18 mouse cellular contexts compared by ENCODE assay signal in genomic region chr9:118951381-118951780, GRCm38 (mm10). TPM values are rescaled to one million over a fixed set of nuclear protein-coding genes. Genes with fewer than 3 reads are reported as not detected.
DNase-seq lines count a peak whose midpoint lies in the region; ATAC-seq and TF ChIP-seq lines count a peak whose summit lies in the region.
"Had no signal": no experiment of that assay in that cellular context is flagged by ENCODE, and none has a peak within 500 bp of the region (broad histone marks: within the 10 kb centered on the region; RNA-seq: fewer than 3 reads in every experiment).

No protein-coding gene starts in this region.

- H3K4me3 ChIP-seq in heart, embryonic 15.5 days: no peak overlapping the region
- H3K4me3 ChIP-seq in heart, embryonic 11.5 days (ENCODE audit: low read depth, low read length): no peak overlapping the region
- no peak overlapping the region for H3K4me3 ChIP-seq in liver, postnatal 0 days (ENCODE audit: low read depth, low read length)
- no peak overlapping the region for H3K4me3 ChIP-seq in liver, embryonic 12.5 days
- H3K4me3 ChIP-seq in lung, postnatal 0 days (ENCODE audit: low read depth, low read length): no peak overlapping the region
- H3K4me3 ChIP-seq: embryonic facial prominence, embryonic 12.5 days; forebrain, embryonic 15.5 days; heart, embryonic 10.5 days; hindbrain, embryonic 15.5 days had no signal

- H3K4me2 ChIP-seq in heart, embryonic 15.5 days: no peak overlapping the region
- H3K4me2 ChIP-seq in heart, embryonic 11.5 days: no peak overlapping the region
- H3K4me2 ChIP-seq in liver, postnatal 0 days (ENCODE audit: low read depth, low read length): no peak overlapping the region
- H3K4me2 ChIP-seq in liver, embryonic 12.5 days: no peak overlapping the region
- no peak overlapping the region for H3K4me2 ChIP-seq in lung, postnatal 0 days (replicated peaks; ENCODE audit: low read depth, low read length)
- H3K4me2 ChIP-seq: embryonic facial prominence, embryonic 12.5 days; forebrain, embryonic 15.5 days; hindbrain, embryonic 15.5 days had no signal

- intact Hi-C loops in heart, postnatal 10 days (cut with DNase I): no loop called here

- no peak overlapping the region for H3K9ac ChIP-seq in heart, embryonic 15.5 days
- H3K9ac ChIP-seq in heart, embryonic 11.5 days (ENCODE audit: low read depth, low read length): no peak overlapping the region
- H3K9ac ChIP-seq in liver, postnatal 0 days (replicated peaks): no peak overlapping the region
- H3K9ac ChIP-seq in liver, embryonic 12.5 days: no peak overlapping the region
- H3K9ac ChIP-seq in lung, postnatal 0 days (replicated peaks; ENCODE audit: low read depth): no peak overlapping the region
- H3K9ac ChIP-seq: embryonic facial prominence, embryonic 12.5 days; forebrain, embryonic 15.5 days; hindbrain, embryonic 15.5 days had no signal

- H3K4me1 ChIP-seq in heart, embryonic 15.5 days (replicated peaks): peaks cover 55% of the 10 kb centered on the region
- H3K4me1 ChIP-seq in heart, embryonic 11.5 days (ENCODE audit: control insufficient read depth, insufficient read depth, low read length): peaks cover 28% of the 10 kb centered on the region
- peaks cover 2% of the 10 kb centered on the region; the same call in 1 of the 2 replicates for H3K4me1 ChIP-seq in liver, postnatal 0 days (ENCODE audit: insufficient read depth)
- peaks cover 17% of the 10 kb centered on the region for H3K4me1 ChIP-seq in liver, embryonic 12.5 days
- peaks cover 28% of the 10 kb centered on the region; the same call in 1 of the 2 replicates for H3K4me1 ChIP-seq in lung, postnatal 0 days (ENCODE audit: insufficient read depth, low read depth, low read length)
- H3K4me1 ChIP-seq: forebrain, embryonic 15.5 days; hindbrain, embryonic 15.5 days had no signal

- no peak for TF ChIP-seq CTCF in liver, postnatal 0 days (IDR thresholded peaks at IDR 0.05; ENCODE audit: low read depth)
- no peak for TF ChIP-seq CTCF in lung, postnatal 0 days (IDR thresholded peaks at IDR 0.05)

- peak overlapping the region; percentile 78 for H3K27ac ChIP-seq in heart, embryonic 15.5 days
- H3K27ac ChIP-seq in heart, embryonic 11.5 days (ENCODE audit: low read depth, low read length): no peak overlapping the region
- peak overlapping the region; percentile 44; the same call in 1 of the 2 replicates for H3K27ac ChIP-seq in liver, postnatal 0 days (ENCODE audit: low read depth)
- H3K27ac ChIP-seq in liver, embryonic 12.5 days: no peak overlapping the region
- peak overlapping the region; percentile 84 for H3K27ac ChIP-seq in lung, postnatal 0 days (ENCODE audit: low read length)
- H3K27ac ChIP-seq: embryonic facial prominence, embryonic 12.5 days; forebrain, embryonic 15.5 days; hindbrain, embryonic 15.5 days had no signal

- no peak for TF ChIP-seq EP300 in liver, postnatal 0 days (IDR thresholded peaks at IDR 0.05; ENCODE audit: low read depth)
- TF ChIP-seq EP300 in lung, postnatal 0 days (IDR thresholded peaks at IDR 0.05): no peak

- no peaks in the 10 kb centered on the region for H3K9me3 ChIP-seq in heart, embryonic 15.5 days (replicated peaks)
- no peaks in the 10 kb centered on the region for H3K9me3 ChIP-seq in heart, embryonic 11.5 days (replicated peaks; ENCODE audit: control insufficient read depth, low read length)
- no peaks in the 10 kb centered on the region for H3K9me3 ChIP-seq in liver, postnatal 0 days (ENCODE audit: low read length)
- no peaks in the 10 kb centered on the region for H3K9me3 ChIP-seq in liver, embryonic 12.5 days (replicated peaks)
- no peaks in the 10 kb centered on the region for H3K9me3 ChIP-seq in lung, postnatal 0 days (ENCODE audit: low read length)
- H3K9me3 ChIP-seq: embryonic facial prominence, embryonic 12.5 days; forebrain, embryonic 15.5 days; heart, embryonic 10.5 days; hindbrain, embryonic 15.5 days had no signal

- peak; percentile 91 for DNase-seq in heart, adult 11 months
- no peak for DNase-seq in heart, postnatal 10 days
- DNase-seq in liver, postnatal 0 days: no peak
- no peak for DNase-seq in lung, postnatal 0 days (ENCODE audit: low spot score)
- no peak for DNase-seq in lung, postnatal 10 days
- DNase-seq: adrenal gland, postnatal 10 days; cerebellum, adult 11-12 months; cerebellum, adult 9-10 months; cerebellum, postnatal 25 days; gastrocnemius, postnatal 10 days had no signal

- ATAC-seq in heart, embryonic 15.5 days (replicated peaks; ENCODE audit: insufficient number of reproducible peaks, insufficient read depth, low FRiP score, low read depth): 0 out of 2 replicates have a peak, but pooled peaks have one; percentile 20
- no peak for ATAC-seq in heart, embryonic 11.5 days (replicated peaks; ENCODE audit: insufficient number of reproducible peaks, low FRiP score, low TSS enrichment)
- ATAC-seq in liver, postnatal 0 days: no peak
- ATAC-seq in liver, embryonic 12.5 days: no peak
- ATAC-seq in lung, postnatal 0 days: no peak
- ATAC-seq: forebrain, embryonic 15.5 days; intestine, embryonic 16.5 days had no signal

- 69% methylated on average over 7 of the region's 7 CpGs for WGBS in heart, embryonic 15.5 days
- WGBS in heart, embryonic 11.5 days (ENCODE audit: insufficient replicate concordance): 71% methylated on average over 7 of the region's 7 CpGs
- 81% methylated on average over 7 of the region's 7 CpGs for WGBS in liver, postnatal 0 days (ENCODE audit: insufficient replicate concordance)
- WGBS in liver, embryonic 12.5 days (ENCODE audit: insufficient replicate concordance): 70% methylated on average over 7 of the region's 7 CpGs
- 77% methylated on average over 7 of the region's 7 CpGs for WGBS in lung, postnatal 0 days

- H3K27me3 ChIP-seq in heart, embryonic 15.5 days: no peaks in the 10 kb centered on the region
- H3K27me3 ChIP-seq in heart, embryonic 11.5 days (ENCODE audit: control insufficient read depth, insufficient read depth, low read length): no peaks in the 10 kb centered on the region
- H3K27me3 ChIP-seq in liver, postnatal 0 days (ENCODE audit: insufficient read depth, low read length): no peaks in the 10 kb centered on the region
- H3K27me3 ChIP-seq in liver, embryonic 12.5 days (replicated peaks): no peaks in the 10 kb centered on the region
- H3K27me3 ChIP-seq in lung, postnatal 0 days (replicated peaks; ENCODE audit: insufficient read depth, low read length): no peaks in the 10 kb centered on the region
- H3K27me3 ChIP-seq: embryonic facial prominence, embryonic 12.5 days; forebrain, embryonic 15.5 days; hindbrain, embryonic 15.5 days had no signal

- no peaks in the 10 kb centered on the region for H3K36me3 ChIP-seq in heart, embryonic 15.5 days
- H3K36me3 ChIP-seq in heart, embryonic 11.5 days (ENCODE audit: control insufficient read depth, insufficient read depth, low read length): no peaks in the 10 kb centered on the region
- no peaks in the 10 kb centered on the region for H3K36me3 ChIP-seq in liver, postnatal 0 days (replicated peaks; ENCODE audit: insufficient read depth, low read length)
- no peaks in the 10 kb centered on the region; the same call in 1 of the 2 replicates for H3K36me3 ChIP-seq in liver, embryonic 12.5 days
- no peaks in the 10 kb centered on the region for H3K36me3 ChIP-seq in lung, postnatal 0 days (ENCODE audit: insufficient read depth, low read length)
- H3K36me3 ChIP-seq: forebrain, embryonic 15.5 days; hindbrain, embryonic 15.5 days had no signal

RNA-seq across cellular contexts. Expression of gene Ctdspl, which starts 25.1 kb away (rescaled TPM):
- 10 to 100 TPM; 16.0 to 17.5 TPM for total RNA-seq in heart, postnatal 10 days (2021)
- 7.1 and 8.9 TPM in 2 replicates for polyA plus RNA-seq in heart, embryonic 15.5 days (2015; fragmentation: Nextera tagmentation; extraction: Ambion mirVana)
- polyA plus RNA-seq in heart, embryonic 11.5 days (2014; fragmentation: Nextera tagmentation; extraction: Ambion mirVana): 8.5 and 10.5 TPM in 2 replicates
- 2.2 and 2.4 TPM in 2 replicates for polyA plus RNA-seq in liver, postnatal 0 days (2015; fragmentation: Nextera tagmentation; extraction: Ambion mirVana)
- 3.9 and 4.4 TPM in 2 replicates for polyA plus RNA-seq in liver, embryonic 12.5 days (2016; fragmentation: Nextera tagmentation; extraction: Ambion mirVana)
- 27.8 and 29.9 TPM in 2 replicates for polyA plus RNA-seq in lung, postnatal 0 days (2015; fragmentation: Nextera tagmentation; extraction: Ambion mirVana)

Comparison
In these comparisons a context has a peak if more than half of its experiments do, and no peak if none do; other contexts are left out.
1. H3K27ac ChIP-seq: peak in heart, embryonic 15.5 days (single experiment), liver, postnatal 0 days (single experiment) and lung, postnatal 0 days (single experiment); none in heart, embryonic 11.5 days (single experiment) and liver, embryonic 12.5 days (single experiment).